Mouse (Mus musculus): Measurements from ENCODE around the gene AA986860.

The AA986860 gene

DNA sequence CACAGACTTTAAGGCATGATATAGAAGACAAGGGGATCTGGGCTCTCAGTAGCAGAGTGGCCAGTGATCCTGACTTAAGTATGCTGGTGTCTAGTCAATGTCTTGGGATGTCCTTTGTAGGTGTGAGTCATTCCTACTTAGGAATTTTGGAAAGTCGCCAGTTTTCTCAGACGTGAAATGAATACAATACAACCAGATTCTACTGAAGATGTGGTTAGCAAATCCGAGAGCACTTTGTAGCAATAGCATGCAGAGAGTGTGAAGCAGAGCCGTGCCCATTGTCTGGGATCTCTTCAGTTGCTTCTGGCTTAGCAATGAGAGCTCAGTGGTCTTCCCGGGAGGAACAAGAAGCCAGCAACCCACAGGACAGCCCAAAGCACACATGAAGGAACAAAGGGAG, 2.7 kb downstream of the AA986860 start:
- in situ Hi-C loops (cut with MboI, MseI): no loop called here

DNA sequence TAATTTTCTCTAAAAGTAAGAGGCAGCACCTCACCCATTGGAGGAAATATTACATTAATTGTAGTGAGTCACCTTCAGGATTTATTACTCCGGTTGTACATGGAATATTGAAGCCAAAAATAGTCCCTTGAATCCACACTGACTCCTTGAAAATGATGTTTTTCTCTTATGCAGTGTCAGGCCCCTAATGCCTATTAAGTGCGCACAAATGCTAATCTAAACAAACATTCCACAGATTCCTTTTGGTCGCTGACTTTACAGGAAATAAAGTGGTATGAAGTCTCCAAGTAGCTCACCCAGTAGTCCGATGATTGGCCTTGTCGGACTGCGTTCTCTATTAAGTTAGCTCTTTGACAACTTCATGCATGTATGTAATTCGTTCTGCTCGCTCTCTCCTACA, 3.1 kb downstream of the AA986860 start:
- in situ Hi-C loops (cut with MboI, MseI): no loop called here

DNA sequence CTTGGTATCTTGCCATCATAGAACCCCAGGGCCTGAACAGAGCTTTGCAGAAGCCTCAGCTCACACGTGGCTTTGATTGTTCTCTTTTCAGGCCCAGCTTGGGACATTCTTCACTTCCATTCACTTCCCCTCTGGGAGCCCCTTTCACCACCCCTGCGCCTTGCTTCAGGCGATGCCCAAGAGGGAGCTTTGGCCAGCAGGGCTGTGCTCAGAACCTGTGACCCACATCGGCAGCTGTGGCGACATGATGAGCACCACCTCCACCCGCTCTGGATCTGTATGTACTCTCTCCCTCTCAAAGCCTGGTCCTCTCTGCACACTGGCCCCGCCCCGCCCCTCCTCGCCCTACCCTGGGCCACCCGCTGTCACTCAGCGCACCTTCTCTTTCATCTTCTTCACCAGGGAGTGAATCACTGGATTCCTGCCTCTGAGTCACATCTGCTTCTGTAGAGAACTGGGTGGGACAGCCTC, 5.7 kb downstream of the AA986860 start:
- in situ Hi-C loops (cut with MboI, MseI): no loop called here

DNA sequence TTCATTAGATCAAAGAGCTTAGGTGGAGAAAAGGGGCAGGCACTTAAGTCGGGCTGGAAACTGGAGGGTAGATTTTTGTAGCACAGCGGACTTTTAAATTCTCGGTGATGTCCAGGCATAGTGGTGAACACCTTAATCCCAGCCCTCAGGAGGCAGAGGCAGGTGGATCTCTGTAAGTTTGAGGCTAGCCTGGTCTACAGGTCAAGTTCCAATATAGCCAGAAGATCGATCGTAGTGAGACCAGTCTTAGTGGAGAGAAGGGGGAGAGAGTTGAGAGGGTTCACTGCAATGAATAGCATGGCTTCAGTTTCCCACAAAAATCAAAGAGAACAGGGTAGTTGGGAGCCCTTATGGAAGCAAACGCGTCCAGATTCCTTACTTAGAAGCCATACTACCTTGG, 6.1 kb downstream of the AA986860 start:
- in situ Hi-C loops (cut with MboI, MseI): no loop called here

DNA sequence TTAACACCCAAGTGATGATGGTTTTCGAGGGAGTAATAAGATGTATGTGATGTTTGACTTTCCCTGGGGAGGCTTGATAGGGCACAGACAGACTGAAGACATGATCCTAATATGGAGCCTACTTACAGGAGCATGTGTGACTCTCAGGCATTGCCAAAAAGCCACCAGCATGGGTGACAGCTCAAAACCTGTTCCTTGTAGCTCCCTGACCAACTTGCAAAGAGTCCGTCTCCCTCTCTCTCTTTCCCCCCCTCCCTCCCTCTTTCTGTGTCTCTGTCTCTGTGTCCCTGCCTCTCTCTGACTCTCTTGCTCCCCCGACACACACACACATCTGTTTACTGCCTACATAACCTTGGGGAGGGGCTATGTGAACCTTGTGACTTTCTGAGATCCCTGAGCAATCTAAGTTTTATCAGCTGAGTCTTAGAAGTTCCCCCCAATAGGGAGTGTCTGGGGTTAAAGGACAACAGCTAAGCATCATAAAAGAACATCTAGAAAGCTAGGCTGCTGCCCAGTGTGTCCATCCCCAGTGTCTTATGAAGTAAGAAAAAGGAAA, 6.9 kb downstream of the AA986860 start:
- in situ Hi-C loops (cut with MboI, MseI): no loop called here

DNA sequence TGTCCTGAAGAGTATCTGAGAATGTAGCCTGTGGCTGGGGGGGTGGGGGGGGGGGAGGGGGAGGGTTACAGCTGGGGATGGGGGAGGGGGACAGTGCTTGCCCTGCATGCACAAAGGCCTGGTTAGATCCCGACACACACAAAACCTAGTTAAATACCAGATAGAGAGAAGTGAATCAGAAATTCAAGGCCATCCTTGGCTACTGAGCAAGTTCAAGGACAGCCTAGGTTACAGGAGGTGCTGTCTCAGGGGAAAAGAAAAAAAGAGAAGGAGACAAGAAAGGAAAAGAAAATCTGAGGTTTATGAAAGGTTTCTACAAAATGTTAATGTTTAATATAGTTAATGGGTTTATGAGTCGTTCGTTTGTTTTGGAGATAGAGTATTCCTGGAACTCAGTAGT, 7.9 kb downstream of the AA986860 start:
- in situ Hi-C loops (cut with MboI, MseI): no loop called here

DNA sequence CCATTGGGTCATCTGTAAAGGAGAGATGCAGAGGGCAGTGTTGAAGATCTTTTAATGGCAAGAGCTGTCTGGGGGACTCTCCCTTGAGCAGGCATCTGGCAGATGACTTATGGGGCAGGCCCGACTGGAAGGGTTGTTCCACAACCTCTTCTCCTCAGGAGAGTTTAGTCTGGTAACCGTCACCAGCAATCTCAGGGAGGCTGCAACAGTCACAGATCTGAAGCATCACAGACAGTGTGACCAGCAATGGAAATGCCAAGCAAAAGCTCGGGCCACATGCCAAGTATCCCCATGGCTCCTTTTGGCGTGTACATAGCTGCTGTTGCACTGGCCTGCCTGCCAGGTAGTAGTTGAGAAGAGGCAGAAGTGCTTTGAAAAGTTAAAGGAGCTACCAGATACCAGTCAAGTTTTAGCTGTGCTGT, 8.5 kb downstream of the AA986860 start:
- in situ Hi-C loops (cut with MboI, MseI): no loop called here

DNA sequence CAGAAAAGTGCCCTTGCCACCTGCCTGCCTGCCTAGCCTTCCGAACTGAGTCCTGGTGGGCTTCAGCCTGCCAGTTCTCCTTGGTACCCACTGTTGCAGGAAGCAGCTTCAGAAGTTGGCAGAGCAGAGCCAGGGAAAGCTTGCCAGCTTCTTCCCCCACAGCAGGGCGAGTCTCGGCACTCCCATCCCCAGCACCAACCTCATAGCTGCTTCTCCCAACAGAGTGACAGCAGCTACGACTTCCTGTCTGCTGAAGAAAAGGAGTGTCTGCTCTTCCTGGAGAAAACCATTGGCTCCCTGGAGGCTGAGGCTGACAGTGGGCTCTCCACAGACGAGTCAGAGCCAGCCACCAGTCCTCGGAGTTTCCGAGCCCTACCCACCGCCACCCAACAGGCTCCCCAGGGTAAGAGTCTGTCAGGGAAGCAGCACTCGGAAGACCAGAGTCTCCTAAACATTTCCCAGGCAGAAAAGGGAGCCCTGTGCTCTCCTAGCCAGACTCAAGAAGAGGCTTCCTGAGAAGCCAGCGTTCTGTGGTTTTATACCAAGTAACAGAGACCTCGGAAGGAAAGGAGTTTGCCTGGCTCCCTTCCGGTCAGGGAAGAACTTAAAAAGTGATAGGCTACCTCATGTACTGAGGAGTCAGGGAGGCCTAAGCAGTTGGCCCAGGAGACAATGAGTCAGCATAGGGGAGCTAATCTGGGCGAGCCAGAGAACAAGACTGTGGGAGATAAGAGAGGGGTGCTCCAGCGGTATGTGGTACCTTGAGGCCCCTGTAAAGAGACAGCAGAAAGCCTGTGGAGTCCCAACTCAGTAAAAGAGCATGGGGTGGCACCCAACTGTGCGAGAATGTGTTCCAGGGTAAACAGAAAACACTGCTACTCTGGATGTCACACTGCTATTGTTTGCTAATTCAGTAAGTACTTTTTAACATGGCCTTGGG, 9.3 kb downstream of the AA986860 start:
- in situ Hi-C loops (cut with MboI, MseI): no loop called here

DNA sequence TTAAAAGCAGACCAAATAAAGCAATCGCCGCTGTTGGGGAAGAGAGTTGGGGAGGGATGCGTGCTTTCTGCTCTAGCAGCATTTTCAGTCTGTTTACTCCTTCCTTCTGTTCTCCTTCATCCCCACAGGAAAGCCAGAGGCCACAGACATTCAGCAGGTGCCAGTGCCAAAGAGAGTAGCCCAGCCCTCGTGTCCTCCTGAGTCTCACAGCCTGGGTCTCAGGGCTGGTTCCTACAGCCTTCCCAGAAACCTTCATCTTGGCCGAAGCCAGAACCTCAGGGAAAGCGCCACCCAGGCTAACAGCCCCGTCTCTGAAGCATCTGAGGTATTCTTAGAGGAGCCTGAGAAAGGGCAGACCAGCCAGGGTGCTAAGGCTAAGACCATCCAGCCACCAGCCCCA, 10.4 kb downstream of the AA986860 start:
- in situ Hi-C loops (cut with MboI, MseI): no loop called here

DNA sequence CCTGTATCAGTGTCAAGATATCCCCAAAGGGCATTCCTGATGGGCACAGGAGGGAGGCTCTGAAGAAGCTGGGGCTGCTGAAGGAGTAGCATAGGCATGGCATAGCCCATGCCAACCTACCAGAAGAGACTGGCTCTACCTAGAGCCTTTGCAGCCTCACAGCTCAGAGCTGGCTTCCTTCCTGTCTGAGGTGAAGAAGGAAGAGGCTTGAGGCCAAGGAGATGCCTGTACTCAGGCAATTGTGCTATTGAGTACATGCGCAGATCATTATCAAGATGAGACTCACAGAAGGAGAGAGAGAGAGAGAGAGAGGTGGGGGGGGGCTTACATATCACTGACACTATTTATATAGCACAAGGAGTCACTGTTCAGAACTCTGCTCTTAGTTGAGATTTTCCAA, 12.0 kb downstream of the AA986860 start:
- in situ Hi-C loops (cut with MboI, MseI): no loop called here

DNA sequence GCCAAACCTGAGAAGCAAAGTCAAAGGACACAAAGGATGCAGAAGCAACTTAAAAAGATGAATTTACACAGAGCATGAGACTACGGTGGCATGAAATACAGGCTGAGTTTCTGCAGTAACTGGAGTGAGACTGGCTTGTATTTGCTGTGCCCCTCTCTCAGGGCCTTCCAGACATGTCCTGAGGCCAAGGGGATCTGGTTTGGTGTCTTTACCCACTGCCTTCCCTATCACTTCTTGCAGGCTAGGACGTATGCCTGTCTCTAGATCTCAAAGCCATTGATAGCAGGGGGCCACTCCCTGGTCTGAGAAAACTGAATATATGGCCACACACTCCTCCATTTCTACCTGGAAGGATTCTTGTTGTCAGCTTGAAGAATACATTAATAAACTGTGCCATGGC, 12.4 kb downstream of the AA986860 start:
- in situ Hi-C loops (cut with MboI, MseI): no loop called here

DNA sequence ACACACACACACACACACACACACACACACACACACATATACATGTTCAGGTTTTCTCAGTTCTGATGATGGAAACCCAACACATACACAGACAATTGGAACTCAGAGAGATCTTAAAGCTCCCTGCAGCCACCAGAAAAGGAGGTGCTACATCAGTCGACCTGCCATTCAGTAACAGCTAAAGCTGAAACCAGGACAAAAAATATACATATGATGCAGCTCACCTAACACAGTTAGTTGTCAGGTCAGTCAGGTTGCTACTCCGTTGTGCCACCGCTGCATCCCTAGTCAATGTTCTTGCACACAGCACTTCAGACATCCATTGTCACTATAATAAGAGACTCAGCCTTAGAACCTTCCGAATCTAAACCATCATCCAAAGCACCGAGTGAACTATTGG, 13.2 kb downstream of the AA986860 start:
- in situ Hi-C loops (cut with MboI, MseI): no loop called here

DNA sequence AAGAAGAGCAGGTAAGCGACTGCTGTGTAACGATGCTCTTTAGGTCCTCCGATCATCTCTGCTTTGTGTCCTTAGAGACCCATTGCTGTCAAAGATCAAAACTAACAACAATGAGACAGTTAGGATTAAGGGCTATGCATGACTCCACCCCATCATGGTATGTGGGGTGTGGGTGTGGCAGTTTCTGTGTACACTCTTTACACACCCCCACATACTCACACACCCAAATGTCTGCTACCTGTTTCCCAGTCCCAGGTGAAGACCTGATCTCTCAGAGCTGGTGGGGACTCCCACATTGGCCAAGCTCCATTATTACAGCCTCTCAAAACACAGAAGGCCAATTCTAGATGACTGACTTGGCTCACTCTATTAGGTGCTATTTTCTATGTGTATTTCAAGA, 13.8 kb downstream of the AA986860 start:
- in situ Hi-C loops (cut with MboI, MseI): no loop called here

DNA sequence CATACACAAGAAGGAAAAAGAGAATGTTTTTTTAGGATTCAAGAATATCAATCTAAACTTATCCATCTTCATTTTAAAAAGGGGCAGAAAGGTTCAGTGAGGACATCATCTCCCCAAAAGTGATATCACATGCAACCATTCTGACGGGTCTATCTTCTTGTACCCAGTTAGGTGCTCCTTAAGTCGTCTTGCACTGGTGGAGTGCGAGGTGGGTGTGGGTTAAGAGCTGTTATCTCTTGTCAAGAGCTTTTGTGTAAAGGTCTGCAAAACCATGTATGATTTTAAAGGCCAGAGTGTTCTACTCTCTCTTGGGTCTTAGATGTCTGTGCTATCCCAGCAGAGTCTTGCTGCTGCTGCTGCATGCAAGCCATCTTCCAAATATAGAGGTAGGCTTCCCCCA, 15.0 kb downstream of the AA986860 start:
- in situ Hi-C loops (cut with MboI, MseI): no loop called here

DNA sequence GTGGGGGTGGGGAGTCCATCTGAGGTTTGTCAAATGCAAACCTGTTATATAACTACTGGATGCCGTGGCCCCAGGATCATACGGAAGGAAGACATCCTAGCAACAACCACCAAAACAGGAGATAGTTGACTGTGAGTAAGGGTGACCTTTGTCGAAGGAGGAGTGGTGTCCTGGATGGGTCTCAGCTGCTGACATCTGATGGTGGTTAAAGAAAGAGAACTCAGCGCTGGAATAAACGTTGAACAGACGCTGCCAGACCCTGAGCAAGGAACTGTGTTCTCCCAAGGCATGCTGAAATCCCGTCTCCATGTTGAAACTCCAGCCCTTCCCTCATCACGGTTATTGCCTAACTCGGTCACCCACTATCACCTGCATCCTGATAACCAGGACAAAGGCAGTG, 27.9 kb downstream of the AA986860 start:
- in situ Hi-C loops (cut with MboI, MseI): no loop called here

DNA sequence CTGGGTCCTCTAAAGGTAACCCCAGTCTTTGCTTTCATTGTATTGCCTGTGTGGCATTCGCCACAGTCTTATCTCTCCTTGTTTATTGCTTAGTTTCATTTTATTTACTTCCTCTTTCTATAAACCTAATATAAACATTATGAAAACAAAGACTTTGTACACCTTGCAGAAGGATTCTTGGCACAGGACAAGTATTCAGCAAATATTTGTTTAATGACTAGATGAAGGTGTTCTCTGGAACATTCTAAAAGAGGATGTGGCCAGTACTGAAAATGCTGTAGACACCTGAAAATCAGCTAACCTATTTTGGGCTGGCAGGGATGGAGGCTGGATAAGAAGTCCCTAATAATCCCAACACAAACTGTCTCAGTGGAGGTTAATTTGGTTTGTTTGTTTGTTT, 29.8 kb downstream of the AA986860 start:
- in situ Hi-C loops (cut with MboI, MseI): no loop called here

DNA sequence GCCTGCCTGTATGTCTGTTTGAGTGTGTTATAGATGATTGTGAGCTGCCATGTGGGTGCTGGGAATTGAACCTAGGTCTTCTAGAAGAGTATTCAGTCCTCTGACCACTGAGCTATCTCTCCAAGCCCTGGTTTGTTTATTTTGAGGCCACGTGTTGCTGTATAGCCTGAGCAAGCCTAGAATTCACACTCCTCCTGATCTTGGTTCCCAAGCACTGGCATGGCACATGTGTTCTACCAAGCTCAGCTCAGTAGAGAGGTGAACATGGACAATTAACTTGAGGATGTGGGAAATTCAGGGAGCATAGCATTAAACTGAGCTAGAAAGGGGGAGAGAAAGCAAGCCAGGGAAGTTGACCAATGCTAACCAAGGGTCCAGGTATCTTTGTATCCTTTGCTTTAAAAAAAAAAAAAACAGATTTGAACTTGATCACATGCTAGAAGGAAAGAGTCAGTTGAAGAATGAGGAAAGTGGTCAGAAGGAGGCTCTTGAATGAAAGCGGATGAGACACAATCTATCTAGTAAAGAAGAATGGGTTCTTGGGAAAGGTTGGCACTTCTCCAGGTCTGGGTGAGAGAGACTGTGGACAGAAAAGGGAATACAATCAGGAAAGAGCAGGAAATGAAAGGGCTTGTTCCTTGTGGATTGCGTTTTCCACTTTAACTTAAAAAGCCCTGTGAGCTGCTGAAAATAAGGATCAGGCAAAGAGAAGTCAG, 30.4 kb downstream of the AA986860 start:
- in situ Hi-C loops (cut with MboI, MseI): no loop called here

DNA sequence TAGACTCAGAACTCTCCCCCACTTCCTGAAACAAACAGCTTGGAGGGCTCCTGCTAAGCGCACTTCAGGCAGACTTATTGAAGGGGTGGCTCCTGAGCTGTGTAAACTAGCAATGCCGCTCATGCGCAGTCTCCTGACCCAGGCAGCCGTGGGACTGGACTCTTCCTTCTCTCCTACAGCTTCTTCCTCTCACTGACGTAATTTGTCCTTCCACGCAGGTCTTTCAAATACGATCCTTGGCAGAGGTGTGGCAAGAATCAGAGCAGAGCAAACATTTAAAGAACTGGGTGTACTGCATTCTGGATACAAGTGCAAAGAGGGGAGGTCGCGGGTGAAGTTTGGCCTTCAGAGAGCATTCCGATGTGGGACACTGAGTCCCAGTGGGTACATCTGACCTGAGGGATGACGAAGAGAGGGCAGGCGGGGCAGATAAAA, 32.3 kb downstream of the AA986860 start:
- in situ Hi-C loops (cut with MboI, MseI): no loop called here

DNA sequence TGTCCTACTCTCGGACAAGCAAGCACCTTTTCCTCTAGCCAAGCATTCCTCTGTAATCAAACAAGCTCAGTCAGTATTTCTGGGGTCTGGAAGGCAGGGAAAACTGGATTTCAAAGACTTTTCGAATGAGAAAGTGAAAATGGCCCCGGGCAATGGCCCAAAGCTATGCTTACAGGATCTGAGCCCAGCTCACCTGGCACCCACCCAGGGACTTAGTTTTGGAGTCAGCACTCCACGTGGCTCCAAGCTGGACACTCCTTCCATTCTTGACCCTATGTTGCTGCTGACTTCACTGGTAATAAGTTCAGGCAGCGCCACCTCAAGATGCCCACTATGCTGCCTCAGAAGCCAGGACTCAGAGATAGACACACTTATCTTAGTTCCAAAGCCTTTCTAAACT, 35.3 kb downstream of the AA986860 start:
- in situ Hi-C loops (cut with MboI, MseI): no loop called here

DNA sequence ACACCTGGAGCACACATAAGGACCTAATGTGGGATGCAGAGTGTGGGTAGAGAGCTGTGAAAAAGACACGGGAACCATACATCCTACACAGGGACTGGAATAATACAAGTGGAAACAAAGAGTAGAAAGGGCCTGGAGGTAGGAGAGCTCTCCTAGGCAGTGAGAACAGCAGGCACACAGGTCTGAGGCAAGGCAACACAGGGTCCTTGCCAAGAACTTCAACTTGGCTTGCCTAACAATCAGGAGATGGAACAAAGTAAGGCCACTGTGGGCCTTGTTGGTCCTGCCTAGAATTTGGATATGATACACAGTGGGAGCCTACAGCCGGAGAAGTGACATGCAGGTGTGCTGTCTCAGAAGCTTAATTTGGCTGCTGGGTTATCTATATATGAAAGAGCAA, 38.1 kb downstream of the AA986860 start:
- in situ Hi-C loops (cut with MboI, MseI): no loop called here

DNA sequence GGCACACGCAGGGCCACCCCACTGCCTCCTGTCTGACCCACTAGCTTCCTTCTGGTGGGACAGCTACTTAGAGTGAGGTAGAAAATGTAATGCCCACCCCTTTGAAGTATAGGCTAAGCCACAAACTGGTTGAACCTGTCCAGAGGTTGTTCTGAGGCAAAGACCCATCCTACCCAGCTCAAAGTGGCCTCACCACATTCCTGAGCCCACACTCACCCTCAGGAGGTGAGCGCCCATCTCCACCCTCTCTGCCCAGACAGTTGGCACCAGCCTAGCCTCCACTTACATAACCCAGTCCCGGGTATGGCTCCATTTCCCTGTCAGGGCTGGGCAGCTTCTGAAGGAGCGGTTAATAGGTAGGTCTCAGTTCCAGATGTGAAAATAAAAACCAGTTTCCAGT, 38.7 kb downstream of the AA986860 start:
- in situ Hi-C loops (cut with MboI, MseI): no loop called here

DNA sequence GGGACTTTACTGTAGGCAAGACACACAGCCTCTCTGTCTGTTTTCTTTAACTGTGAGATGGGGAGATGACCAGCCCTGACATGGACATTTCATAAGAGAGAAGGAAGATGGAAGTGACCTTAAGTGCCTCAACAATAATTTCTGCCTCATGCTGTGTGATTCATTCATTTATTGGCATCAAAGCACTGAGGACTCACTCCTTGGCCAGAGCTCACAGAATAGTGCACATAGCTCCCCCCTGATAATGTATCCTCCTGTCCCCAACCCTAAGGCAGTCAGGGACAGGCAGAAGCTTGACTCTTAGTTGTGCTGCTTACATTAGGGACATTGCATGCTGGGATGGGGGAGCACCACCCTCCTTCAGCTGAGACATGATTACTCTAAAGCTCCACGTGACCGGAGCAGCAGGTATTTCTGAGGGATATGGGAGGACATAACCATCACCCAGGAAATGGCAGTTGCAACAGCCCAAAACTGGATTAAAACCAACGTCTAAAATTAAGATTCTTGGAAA, 39.3 kb downstream of the AA986860 start:
- in situ Hi-C loops (cut with MboI, MseI): no loop called here
